Mouse (Mus musculus) left cerebral cortex, adult 11 months (tissue): ENCODE data around the gene Eif4e2.

Experiments used
- DNase-seq: peaks from one replicate; pipeline ENCODE4 v3.0.0; 2022; ENCODE audit warnings: low spot score

Gene Eif4e2

DNA sequence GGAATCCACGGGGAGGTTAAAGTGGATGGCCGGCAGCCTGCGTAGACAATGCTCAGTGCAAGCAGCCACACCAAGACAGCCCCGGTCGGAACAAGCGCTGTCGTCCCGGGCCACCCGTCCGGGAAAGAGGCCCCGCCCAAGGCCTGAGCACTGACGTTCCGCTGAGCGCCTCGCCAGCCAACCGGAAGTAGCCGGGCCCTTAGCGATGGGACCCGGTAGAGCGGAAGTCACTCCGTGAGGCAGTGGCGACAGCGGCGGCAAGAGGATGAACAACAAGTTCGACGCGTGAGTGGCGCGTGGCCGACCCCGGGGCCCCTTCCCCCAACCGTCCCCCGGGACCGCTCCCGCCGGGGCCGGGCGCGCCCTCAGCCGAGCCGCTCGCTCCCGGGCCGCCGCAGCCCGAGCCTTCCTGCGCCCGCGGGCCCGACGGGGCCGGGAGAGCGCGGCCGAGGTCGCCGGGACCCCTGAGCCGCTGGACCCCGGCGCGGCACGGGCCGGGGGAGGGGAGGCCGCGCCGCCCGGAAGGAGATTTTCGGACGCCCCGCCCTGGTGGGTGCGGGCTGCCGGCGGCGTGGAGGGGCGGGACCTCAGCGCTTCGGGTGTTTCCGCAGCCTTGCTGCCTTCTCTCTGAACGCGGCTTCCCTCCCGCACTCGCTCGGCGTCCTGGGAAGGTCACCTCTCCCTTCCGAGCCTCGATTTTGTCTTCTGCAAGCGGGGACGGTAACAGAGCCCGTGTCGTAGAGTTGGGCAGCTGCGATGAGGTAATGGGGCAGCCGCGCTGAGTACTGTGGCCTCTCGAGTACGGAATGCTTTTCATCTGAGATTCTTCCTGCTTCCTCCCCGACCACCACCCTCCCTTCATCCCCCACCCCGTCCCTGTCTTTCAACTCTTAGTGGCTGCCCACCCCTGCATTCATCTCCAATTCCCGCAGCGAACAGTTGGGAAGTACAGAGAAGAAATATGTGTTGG lies at the start of gene Eif4e2:
Gene Eif4e2 (plus strand): TSS at position 180 of the 970 bp plus-strand sequence.
- peak; percentile 84 for DNase-seq

DNA sequence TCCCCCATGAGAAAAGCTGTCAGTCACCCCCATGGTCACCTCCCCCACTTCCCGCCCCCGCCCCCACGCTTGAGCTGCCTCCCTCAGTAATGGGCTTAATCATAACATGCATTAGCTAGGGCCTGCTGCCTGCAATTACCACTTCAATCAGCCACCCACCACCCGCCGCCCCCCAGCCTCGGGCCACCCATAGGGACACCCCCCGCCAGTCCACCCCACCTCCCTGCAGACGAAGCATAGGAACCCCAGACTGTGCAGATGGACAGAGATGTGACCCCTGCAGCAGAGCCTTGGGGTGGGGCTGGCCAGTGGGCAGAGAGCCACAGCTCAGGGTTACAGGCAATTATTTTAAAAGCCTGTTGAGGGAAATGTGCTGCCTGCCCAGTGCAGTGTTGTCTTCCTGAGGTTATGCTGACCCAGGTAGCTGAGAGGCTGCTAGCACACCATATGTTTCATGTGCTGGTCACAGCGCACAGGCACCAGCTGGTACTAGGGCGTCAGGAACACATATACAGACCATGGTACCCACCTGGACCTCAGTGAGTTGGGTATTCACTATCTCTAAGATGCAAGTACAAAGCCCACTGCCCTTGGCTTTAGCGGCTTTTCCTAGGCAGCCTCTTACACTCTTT lies 49.4 kb upstream of the Eif4e2 start:
- no peak for DNase-seq

DNA sequence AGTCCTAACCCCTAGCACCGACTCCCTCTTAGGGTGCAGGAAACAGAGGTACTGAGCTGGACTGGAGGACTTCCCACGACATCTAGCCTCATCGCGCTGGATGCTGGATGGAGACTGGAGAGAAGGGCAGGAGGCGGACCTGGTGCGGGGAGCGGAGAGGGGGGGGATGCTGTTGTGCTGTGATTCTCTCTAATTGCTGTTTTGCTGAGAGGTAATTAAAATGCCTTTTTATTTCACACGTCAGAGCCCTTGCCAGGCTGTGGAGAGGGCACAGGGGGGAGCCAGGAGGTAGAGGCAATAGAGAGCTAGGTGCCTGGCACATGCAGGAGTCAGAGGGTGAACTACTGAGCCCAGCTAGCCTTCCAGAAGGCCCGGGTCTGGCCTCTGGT lies 48.9 kb upstream of the Eif4e2 start:
- DNase-seq = no peak

DNA sequence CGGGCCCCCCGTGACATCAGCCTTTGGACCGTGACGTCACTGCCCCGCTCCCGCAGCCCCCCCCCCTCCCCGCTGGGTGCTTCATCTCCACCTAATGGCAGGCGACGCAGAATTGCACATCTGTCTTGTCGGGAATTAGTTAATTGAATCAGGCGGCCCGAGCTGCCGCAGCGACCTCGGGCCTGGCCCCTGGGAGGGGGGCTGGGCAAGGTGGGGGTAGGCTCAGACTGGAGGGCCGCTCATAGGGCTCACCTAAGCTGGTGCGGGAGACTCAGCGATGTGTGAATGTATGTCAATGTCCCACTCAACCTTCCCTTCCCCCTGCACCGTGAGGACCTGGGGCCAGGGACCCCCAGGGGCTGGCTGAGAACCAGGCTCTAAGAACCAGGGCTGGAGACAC lies 43.3 kb upstream of the Eif4e2 start:
- no peak for DNase-seq

DNA sequence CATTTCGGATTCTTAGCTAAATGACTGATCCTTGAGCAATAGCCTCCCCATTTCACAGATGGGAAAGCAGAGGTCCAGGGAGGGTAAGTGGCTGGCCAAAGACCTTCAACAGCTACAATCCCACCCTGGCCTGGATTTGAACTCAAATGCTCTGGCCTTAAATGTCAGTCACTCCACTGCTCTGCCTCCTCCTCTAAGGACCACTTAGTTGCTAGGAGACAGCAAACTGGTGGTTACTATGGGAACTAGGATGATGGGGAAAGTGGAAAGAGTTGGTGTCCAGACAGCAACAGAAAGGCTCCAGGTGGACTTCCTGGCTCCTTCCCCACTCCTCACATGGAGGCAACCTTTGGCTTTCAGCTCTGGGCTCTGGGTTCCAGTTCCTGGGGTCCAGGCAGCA lies 42.4 kb upstream of the Eif4e2 start:
- no peak for DNase-seq

DNA sequence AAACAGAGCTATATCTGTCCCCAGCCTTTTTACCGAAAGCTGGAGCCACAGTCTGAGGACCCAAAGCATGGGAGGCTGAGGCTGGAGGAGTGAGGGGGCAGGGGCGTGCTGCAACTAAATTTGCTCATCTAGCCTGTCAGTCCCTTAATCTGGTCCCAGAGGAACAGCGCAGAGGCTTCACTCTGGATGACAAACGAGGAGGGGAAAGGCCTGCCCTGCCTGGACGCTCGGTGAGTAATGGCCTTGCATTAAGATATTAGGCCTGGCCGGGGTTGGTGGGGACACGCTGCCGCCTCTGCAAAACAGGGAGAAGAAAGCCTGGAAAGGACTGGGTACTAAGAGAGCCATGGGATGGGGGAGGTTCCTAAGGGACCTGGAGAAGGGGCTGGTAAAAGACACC lies 41.4 kb upstream of the Eif4e2 start:
- DNase-seq = no peak

DNA sequence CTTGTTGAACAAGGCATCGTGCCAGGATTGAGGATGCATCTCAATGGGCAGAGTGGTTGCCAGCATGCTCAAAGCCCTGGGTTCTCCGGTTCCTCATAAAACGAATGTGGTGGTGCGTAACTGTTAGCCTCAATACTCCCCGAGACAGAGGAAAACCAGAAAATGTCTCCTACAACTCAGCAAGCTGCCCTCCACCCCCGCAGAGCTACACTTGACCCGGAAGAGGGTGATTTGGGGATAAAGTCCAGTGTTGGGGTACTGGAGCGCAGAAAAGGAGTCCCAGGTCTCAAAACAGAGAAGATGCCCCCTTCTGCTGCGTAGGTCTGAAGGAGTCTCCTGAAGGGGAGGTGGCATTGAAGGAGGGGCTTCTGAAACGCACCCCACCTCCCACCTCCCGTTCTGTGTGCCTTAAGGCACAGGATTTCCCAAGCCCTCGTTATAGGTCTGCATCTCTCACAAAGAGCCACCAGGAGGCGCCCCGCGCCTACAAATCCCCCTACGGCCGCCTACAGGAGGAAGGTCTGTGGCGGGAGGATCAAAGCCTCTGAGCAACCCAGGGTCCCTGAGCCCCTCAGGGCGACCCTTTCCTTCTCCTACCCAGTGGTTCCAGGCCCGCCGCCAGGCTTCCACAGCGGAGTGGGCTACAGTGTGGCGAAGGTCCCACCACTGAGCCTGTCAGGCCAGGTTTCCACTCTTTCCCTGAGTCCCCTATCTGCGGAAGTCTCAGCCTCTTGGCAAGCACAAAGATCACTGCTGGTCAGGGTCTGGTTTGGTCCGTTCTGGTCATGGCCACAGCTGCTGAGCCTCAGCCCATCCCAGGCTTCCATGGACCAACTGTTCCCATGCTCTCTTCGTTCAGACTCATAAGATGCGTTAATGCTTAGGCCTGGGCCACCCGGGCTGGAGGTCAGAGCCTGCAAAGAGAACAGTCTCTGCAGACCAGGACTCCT lies 39.4 kb upstream of the Eif4e2 start:
- no peak for DNase-seq

DNA sequence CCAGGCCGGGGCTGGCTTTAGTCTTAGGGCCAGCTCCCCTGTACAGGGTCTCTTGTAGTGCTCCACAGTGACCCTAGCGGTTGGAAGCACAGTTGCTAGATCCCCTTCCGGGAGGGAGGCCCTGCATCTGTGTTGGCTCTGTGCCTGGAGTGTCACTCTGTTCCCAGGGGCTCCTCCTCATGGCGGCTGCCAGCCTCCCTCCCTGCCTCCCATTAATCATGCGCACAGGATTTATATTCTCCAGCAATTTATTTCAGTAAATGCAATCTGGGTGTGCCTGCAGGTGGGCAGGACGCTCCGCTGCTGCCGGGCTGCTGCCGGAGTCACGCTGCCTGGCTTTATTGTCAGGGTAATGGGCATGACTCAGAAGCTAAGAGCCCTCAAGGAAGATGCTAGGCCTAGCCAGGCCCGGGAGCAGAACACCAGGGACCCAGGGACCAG lies 37.8 kb upstream of the Eif4e2 start:
- DNase-seq = peak; percentile 54

DNA sequence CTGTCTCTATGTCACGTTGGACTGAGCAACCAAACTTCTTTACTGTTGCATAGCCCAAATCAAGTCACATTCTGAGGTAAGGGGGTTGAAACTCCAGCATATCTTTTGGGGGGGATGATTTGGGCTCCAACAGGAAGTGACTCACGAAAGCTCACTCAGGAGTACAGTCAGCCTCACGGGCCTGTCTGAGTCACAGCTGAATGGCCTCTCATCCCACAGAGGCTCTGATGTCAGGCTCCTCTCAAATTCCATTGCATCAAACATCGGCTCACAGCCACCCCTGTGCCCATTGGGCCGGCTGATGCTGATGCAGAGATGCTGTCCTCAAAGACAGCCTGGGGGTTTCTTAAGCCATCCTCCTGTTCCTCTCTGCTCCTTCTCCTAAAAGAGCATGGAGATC lies 32.8 kb upstream of the Eif4e2 start:
- DNase-seq = no peak

DNA sequence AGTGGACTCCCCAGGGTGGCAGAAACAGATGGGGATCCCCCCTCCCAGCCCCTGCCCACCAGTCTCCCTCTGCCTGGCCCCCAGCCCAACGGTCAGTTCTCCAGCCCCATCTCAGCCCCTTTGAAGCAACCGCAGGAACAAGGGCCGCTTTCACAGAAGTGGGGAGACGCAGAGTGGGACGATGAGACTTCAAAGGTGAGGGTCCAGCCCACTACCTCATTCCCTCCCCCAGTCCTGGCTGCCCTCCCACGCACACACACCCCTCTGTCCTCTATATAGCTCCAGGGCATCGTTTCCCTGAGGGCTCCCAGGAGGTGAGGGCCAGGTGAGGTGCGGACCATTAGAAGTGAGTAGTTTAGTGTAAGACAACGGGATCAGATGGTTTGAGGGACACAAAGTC lies 30.7 kb upstream of the Eif4e2 start, which contains the start of gene Prss56:
Gene Prss56 (plus strand): TSS at position 301 of the 400 bp plus-strand sequence.
- no peak for DNase-seq

DNA sequence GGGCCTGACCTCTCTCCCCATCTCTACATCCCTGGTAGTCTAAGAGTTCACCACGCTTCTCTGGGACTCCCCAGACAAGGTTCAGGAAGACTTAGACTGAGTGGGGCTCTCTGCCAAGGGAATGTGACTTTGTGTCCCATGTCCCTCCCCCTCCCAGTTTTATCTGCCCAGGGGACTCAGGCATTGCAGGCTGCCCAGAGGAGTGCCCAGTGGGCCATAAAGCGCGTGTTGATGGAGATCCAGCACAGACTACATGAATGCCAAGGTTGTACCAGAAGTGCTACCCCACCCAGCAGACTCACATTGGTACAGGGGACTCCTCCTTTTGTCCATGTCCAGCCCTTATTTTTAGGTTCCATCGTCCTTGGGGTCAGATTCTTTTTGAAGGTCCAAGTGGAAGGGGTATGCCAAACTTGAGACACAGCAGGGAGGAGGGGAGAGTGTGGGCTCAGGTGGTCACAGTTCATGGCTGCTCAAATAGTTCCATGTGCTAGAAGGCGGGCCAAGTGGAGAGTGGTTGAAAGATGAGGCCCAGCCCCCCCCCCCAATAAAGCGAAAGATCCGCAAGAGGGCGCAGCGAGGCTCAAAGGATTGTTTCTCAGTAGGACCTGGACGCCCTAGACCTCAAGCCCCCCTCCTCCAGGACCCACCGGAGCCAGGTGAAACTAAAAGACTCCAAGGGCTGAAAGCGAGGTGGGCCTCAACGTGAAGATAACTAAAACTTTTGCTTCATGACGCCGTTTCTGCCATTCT lies 29.5 kb upstream of the Eif4e2 start:
- DNase-seq = no peak

DNA sequence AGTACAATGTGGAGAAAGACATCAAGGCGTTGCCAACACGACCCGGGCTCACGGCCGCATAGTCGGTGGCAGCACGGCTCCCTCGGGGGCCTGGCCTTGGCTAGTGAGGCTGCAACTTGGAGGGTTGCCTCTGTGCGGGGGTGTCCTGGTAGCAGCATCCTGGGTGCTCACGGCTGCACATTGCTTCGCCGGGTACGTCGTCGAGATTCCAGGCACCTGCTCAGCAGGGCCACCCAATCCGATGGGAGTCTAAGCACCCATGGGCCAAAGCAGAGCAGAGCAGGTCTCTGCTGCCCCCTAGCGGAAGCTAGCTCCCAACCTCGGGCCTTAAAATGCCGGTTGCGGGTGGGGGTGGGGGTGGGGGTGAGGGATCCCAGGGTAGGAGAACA lies 29.0 kb upstream of the Eif4e2 start:
- DNase-seq = peak; percentile 39

DNA sequence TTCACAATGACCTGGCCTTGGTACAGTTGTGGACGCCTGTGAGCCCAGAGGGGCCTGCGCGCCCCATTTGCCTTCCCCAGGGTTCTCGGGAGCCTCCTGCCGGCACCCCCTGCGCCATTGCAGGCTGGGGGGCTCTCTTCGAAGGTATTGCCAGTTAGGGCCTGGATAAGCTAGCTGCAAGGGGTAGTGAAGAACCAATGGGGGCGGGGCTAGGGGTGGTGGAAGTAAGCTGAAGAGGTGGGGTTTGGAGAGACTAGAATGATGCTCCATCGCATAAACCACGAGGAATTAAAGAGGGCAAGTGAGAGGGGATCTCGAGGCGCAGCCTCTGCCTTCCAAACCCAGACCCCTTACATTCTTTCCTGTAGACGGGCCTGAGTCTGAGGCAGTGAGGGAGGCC lies 28.2 kb upstream of the Eif4e2 start:
- no peak for DNase-seq

DNA sequence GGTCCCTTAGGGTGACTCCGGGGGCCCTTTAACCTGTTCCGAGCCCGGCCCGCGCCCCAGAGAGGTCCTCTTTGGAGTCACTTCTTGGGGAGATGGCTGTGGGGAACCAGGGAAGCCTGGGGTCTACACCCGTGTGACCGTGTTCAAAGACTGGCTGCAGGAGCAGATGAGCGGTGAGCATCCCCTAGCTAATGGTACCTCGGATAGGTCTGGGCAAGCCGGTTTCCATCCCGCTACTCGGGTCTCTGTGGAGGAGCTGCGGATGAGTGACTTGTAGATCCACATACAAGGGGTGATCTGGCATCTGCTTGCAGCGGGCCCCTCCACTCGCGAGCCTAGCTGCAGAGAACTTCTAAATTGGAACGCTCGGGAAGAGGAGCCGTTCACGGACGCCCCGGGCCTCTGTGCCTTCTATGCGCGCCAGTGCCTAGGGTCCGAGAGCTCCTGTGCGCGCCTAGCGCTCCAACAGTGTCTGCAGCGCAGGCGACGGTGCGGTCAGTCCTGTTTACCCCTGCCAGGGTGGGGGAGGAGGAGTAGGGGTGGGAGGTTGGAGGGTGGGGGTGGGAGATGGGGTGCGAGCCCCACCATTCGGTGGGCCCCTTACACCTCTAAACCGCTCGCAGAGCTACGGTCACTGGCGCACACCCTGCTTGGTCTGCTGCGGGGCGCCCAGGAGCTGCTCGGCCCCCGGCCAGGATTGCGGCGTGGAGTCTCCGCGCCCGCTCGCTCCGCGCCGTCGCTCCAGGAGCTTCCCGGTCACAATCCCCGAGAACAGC lies 27.3 kb upstream of the Eif4e2 start:
- no peak for DNase-seq

DNA sequence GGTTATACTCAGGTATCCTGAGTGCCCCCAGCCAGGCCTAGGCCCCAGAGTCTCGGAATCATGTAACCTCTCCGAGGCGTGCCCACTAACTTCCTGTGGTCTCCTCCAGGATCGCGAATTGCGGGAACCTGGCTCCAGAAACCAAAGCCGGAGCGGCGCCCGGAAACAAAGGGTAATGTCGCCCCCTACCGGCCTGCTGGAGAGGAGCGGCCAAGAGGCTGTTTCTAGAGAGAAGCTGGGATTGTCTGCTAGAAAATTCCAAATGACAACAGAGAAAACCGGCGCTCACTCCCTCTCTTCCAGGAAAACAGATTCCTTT lies 26.7 kb upstream of the Eif4e2 start:
- peak; percentile 18 for DNase-seq

DNA sequence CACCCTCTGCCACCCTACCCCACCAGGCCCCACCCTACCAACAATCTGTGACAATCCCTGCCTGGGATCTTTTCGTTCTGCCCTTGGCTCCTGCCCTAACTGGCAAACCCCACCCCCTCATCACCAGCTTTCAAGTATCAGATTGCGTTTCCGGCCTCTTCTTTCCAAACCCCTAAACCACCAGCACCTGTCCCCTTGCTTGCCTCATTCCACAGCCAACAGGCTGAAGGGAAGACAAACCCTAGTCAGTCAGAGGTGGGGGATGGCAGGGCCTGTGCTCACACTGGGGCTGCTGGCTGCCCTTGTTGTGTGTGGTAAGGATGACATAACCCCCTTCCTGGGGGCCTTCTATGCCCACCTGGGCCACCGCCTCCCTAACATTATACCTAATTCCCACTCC lies 23.3 kb upstream of the Eif4e2 start, which contains the start of gene Chrnd:
Gene Chrnd (plus strand): TSS at position 179 of the 400 bp plus-strand sequence.
- no peak for DNase-seq

DNA sequence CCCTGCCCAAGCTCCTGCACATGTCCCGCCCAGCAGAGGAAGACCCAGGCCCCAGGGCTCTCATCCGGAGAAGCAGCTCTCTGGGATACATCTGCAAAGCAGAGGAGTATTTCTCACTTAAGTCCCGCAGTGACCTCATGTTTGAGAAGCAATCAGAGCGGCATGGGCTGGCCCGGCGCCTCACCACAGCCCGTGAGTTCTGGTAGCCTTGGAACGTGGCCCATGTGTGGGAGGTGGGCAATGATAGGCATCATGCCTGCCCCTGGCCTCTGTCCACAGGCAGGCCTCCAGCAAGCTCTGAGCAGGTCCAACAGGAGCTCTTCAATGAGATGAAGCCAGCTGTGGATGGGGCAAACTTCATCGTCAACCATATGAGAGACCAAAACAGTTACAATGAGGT lies 16.4 kb upstream of the Eif4e2 start:
- DNase-seq = no peak

DNA sequence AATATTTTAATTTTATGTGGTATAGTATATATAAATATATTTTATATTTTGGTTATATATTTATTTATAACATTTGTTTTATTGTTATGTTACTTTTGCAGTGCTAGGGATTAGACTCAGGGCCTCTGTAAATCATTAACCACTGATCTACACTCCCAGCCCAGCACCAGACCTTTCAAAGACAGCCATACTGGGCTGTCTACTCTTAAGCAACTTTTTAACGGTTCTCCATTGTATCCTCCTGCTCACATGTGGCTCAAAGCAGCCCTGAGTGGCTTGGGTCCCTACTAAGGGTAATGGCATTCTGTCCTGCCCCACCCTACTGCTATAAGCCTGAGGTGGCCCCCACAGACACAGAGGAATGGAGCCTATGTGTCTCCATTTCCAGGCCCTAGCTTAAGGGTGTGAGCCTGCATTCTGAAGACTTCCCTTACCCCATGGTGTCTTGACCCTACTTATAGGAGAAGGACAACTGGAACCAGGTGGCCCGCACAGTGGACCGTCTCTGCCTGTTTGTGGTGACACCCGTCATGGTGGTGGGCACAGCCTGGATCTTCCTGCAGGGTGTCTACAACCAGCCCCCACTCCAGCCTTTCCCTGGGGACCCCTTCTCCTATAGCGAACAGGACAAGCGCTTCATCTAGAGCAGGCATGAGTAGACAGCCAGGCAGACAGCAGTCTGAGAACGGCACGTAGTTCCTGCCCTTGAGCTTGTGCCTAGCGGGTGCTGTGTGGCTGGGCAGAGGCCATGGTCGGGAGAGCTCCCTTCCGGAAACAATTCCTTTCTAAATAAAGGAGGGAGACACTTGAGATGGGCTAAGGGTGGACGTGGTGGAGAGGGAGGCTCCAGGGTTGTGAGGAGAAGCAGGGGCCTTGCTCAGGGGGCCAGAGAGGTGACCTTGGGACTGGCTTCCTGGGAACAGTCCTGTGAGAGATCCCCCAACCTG lies 15.3 kb upstream of the Eif4e2 start:
- DNase-seq = no peak

DNA sequence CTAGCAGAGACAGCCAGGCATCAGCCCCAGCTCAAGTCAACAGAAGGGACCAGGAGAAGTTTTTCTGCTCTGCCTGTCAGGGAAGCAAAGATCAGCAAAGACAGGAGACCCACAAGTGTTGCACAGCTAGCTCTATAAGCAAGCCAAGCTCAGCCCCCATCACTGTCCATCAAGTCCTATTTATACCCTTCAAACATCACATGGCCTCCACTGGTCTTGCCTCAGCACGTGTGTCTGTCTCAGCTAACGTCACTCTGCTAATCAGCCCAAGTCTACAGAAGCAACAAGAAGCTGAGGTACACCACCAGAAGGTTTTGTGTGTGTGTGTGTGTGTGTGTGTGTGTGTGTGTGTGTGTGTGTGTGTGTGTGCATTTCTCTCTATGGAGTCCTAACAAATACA lies 12.9 kb upstream of the Eif4e2 start:
- no peak for DNase-seq

DNA sequence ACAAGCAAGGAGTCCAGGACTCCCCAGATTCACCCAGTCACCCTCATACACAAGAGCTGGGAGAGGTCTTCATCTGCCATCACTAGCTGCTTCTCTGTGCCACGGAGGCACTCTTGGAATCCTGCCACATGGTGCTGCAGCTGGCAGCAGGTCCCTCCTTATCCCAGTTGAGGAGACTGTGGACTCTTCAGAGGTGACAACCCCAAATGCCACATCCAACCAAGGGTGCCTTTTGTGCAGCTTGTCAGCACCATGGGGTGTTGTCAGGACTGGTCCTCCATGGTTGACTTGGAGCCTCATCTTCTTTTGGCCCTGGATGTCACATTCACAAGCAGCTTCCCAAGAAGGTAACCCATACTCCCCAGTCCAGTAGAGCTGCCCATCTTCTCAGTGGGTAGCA lies 11.9 kb upstream of the Eif4e2 start:
- no peak for DNase-seq
